Mouse (Mus musculus): ENCODE results near the gene Prune2.

- TF ChIP-seq POLR2A (IDR thresholded peaks at IDR 0.05; ENCODE audit: borderline replicate concordance, insufficient read depth, low read length), result no peak
- no peak for TF ChIP-seq CTCF (IDR thresholded peaks at IDR 0.05; ENCODE audit: borderline replicate concordance, insufficient read depth, low read depth, low read length)
Observed at GRCm38 (mm10) chr19:17140016-17140914, 184.3 kb downstream of the Prune2 start.
